Mouse (Mus musculus) left cerebral cortex, postnatal 25 days (tissue): ENCODE data around the gene Acp6. TPM values are rescaled to one million over a fixed set of nuclear protein-coding genes. Genes with fewer than 3 reads are reported as not detected.
A peak's percentile ranks its signal among the peaks of the same experiment; 100 is the strongest.
"Not testable (repeated sequence)": the region's sequence is repeated elsewhere in the genome, so short reads cannot be mapped to it uniquely, and the experiment has no call there.

Experiments used
- DNase-seq, 2 experiments: peaks; one replicate each; pipeline ENCODE4 v3.0.0; 2022; ENCODE audit warnings: low spot score in 2 of 2, mixed read lengths in 1 of 2
- intact Hi-C: fragments of 180-260 bp; cut with DNase I; formaldehyde crosslinking; loops from one replicate; pipeline ENCODE4 v1.15.1; 2025
- total RNA-seq, 2 experiments: library from RNA; stranded (reverse); gene quantifications; 2 replicates each; pipeline ENCODE4 v1.2.3; 2021

Acp6 gene
- 10 to 100 TPM; 18.5 to 24.9 TPM for total RNA-seq

- DNase-seq, result peak; percentile 89 to 95
- intact Hi-C loops, result no loop called here
Observed at GRCm38 (mm10) chr3:97158611-97159508, at the start of gene Acp6. Gene Acp6, plus strand, starts transcription at chr3:97158777.

DNA sequence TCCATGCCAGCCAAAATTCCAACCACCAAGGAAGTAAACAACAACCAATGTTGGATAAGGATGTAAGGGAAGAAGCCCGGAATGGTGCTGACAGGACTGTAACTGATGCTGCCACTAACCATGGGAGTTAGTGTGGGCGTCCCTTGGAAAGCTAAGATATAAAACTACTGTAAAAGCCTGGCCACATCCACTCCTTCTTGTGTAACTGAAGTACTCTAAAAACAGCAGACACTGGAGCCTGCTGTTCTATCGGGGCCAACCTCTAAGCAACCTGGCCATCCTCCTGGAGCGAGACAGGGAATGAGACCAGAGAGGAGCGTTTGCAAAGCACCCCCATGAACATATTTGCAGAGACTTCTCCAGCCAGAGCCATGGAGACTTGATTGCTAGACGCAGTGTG is 41.1 kb upstream of the Acp6 start:
- intact Hi-C loops, result loop anchor here (10.0 kb wide), 1 partner anchor 237 kb away; no protein-coding TSS in a partner anchor
- peak in 1 of 2 experiments; percentile 2 for DNase-seq

GRCm38 (mm10) chr3:97118313-97118712 is 40.3 kb upstream of the Acp6 start:
- intact Hi-C loops, result loop anchor here (10.0 kb wide), 1 partner anchor 236 kb away; no protein-coding TSS in a partner anchor
- DNase-seq, result no peak

DNA sequence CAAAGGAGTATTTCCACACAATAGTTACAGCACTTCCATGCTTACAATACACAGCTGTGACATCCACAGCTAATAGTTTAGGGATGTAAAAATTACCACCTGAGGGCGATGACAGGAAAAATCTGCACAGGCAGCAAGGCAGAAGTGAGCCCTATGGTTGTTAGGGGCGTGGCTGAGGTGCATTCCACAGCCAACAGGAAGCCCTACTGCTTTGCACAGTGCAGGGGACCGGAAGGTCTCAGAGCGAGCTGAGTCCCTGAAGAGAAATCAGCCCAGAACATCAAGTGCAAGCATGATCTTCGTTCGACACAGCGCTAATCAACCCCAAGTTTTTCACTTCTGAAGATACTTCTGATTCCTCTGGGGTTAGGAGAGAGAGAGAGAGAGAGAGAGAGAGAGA is 34.4 kb upstream of the Acp6 start:
- intact Hi-C loops, result no loop called here

GRCm38 (mm10) chr3:97129410-97129809 is 29.2 kb upstream of the Acp6 start:
- intact Hi-C loops, result no loop called here

More for the DNA sequence above, 34.4 kb upstream of the Acp6 start:
- no peak for DNase-seq

DNA sequence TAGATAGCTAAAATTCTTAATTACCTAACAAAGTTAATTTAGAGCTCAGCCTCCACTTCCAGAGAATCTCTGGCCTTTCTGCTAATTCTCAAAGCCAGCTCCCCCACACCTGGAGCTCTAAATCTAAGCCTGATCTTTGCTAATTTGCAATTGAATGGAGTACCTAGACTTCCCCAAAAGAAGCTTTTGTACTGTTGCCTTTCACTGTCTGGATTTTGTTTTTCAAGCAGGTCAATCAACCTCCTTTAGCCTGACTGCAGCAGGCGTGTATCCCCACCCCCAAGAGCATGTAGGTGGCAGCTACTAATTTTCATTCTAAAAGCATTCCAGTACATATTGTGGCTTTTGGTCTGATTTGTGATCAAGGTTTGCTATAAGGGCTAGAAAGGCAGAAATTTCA is 20.9 kb upstream of the Acp6 start:
- intact Hi-C loops, DNase-seq: not testable (repeated sequence)

More at GRCm38 (mm10) chr3:97129410-97129809, 29.2 kb upstream of the Acp6 start:
- no peak for DNase-seq

GRCm38 (mm10) chr3:97151092-97151491 is 7.5 kb upstream of the Acp6 start:
- intact Hi-C loops, result no loop called here
- no peak for DNase-seq

DNA sequence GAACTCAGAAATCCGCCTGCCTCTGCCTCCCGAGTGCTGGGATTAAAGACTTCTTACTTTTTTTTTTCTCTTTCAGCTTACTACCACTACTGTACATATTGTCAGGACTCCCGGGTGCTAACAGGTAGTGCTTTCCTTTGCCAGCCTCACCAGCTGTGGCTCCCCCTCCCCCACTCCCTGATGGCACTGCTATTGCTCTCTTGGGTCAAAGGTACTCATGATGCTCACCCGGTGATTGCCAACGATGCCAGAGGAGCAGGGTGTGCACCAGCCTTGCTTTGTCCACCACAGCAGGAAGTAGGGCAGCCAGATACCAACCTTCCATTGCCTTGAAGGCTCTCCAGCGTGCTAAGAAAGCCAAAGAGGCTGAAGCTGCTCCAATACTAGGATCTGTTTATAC is 2.1 kb upstream of the Acp6 start:
- no peak for DNase-seq
- intact Hi-C loops, result no loop called here

- intact Hi-C loops, result no loop called here
Observed at GRCm38 (mm10) chr3:97157308-97157707, 1.3 kb upstream of the Acp6 start.

GRCm38 (mm10) chr3:97157958-97158599 is 498 bp upstream of the Acp6 start:
- peak; percentile 88 to 94 for DNase-seq
- intact Hi-C loops, result no loop called here

More at GRCm38 (mm10) chr3:97157308-97157707, 1.3 kb upstream of the Acp6 start:
- no peak for DNase-seq

GRCm38 (mm10) chr3:97159509-97159850 is 903 bp downstream of the Acp6 start:
- DNase-seq, result no peak
- intact Hi-C loops, result no loop called here

DNA sequence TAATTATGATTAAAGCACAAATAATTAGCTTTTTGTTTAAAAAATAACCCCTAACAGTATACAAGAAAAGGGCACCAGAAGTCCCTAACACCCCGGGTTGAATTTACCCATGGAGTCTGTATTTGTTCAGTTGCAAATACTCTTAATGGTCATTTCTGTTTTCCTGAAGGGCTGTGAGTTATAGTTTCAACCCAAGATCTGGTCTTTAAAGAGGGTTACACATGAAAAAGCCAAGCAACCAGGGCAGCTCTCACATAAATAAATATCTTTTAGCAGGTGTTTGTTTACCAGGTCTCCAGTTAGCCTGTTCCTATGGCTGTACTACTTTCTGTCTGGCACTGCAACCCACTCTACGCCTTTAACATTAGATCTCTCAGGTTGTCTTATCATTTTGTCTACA is 1.4 kb downstream of the Acp6 start:
- intact Hi-C loops, result no loop called here
- DNase-seq, result no peak

GRCm38 (mm10) chr3:97160908-97161307 is 2.3 kb downstream of the Acp6 start:
- DNase-seq, result peak; percentile 38 to 83
- intact Hi-C loops, result no loop called here

DNA sequence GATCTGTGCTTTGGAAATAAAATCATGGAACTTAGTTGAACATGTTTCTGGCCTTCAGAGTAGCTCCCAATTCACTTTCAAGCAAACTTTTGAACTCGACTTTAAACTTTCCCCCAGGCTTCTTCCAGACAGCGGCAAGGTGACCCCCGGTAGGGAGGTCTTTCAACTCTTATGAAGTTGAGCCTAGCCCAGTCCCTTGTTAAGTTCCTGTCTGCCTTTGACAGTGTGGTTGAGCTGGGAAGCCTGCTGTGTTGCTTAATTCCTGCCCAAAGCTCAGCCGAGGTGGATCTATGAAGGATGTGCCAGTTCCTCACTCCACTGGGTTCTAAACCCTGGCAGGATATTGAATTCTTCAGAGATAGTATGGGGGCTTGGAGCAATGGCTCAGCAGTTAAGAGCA is 3.2 kb downstream of the Acp6 start:
- intact Hi-C loops, result no loop called here
- DNase-seq, result no peak

DNA sequence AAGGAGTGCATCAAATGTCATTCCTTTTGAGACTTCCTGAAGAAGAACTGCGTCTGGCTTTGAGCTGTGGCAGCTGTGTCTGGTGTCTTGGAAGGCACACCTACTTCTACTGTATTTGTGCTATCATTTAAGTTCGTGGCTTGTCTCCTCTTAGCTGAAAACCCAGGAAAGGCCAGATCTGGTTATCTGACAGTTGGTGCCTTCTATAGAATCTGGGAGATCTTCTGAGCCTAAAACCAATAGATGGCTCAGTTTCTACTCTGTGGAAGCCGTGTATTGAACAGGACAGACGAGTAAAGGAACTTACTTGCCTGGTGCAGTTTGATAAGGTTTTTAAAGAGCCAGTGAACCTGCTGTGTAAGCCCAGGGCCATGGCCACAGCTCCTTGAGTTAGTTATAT is 5.9 kb downstream of the Acp6 start:
- intact Hi-C loops, result no loop called here
- no peak for DNase-seq

DNA sequence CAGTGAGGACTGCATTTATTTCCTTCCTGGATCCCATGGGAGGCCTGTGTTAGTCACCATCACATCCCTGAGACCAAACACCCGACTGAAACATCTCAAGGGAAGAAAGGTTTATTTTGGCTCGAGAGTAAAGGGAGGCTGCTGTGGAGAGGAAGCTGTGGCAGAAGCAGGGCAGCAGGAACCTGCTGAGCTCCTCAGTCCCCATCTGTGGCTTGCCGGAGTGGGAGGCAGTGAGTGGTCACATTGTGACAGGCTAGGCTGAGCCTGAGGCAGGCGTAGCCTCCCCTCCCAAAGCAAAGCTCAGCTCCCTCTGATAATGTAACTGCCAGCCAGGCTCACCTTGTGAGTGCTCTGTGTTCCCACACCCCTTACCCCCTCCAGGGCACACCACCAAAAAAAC is 8.5 kb downstream of the Acp6 start:
- intact Hi-C loops, result no loop called here

DNA sequence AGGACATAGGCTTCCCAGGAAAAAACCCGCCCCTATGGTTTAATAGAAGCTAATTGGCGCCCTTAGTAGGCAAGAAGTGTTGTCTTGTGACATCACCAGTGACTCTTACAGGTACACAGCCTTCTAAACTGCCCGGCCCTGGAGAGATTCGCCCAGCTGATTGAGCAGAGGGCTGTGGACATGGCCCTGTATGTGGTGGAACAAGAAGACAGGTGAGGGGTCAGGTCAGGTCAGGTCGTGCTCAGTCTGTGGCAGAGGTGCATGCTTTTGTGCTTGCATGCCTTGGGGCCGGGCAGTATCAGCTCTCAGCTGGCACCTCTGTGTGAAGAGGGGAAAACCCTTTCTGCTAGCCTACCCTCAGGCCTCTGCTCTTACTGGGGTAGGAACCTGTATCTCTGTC is 13.0 kb downstream of the Acp6 start:
- intact Hi-C loops, result no loop called here
- DNase-seq, result no peak

More for the DNA sequence above, 8.5 kb downstream of the Acp6 start:
- DNase-seq, result peak in 1 of 2 experiments; percentile 65

DNA sequence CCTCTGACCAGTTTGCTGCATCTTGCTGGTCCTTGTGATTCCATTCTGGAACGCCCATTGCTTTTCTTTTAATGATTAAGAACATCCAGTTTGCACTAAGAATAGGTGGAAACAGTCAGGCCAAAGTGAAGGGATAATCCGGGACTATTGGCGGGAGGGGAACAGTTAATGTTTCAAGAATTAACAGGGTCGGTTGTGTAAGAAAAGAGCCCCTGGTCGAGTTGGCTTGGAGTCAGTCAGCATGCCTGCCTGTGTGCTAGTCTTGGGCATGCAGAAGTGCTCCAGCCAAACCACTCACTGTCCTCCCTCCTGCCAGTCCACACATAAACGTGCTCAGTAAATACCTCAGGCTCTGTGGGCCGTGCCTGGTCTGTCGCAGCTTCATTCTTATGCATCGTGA is 13.7 kb downstream of the Acp6 start:
- intact Hi-C loops, result no loop called here
- peak in 1 of 2 experiments; percentile 25 for DNase-seq

DNA sequence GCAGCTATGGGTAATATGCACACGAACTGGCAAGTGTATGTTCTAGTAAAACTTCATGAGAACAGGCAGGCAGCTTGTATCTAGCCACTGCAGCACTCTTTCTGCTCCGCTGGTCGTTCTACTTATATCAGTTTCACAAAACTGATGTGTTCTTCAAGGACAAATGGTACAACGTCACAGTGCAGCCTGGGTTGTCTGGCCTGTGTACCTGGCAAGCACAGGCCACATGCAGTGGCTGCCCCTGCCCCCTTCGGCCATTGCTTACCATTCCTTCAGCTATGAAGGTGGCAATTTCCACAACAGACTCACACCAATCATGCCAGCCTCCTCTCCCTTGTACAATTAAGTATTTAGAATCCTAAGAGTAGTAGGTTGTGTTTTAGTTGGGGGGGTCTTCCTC is 14.1 kb downstream of the Acp6 start:
- no peak for DNase-seq
- intact Hi-C loops, result no loop called here

DNA sequence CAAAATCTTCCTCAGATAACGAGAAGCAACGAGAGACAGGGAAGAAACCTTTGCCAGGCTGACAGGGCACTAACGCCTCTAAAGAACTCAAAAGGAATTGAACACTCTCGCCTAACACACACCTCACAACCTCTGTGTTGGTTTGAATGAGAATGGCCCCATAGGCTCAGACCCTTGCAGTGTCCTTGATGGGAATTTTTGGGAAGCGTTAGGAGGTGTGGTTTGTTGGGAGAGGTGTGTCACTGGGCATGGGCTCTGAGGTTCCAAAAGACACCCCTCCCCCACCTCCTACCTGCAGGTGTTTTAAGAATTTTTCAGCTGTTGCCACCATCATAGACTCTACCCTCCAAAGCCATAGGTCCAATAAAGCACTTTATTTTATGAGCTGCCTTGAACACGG is 20.3 kb downstream of the Acp6 start:
- intact Hi-C loops, result no loop called here
- DNase-seq, result no peak

DNA sequence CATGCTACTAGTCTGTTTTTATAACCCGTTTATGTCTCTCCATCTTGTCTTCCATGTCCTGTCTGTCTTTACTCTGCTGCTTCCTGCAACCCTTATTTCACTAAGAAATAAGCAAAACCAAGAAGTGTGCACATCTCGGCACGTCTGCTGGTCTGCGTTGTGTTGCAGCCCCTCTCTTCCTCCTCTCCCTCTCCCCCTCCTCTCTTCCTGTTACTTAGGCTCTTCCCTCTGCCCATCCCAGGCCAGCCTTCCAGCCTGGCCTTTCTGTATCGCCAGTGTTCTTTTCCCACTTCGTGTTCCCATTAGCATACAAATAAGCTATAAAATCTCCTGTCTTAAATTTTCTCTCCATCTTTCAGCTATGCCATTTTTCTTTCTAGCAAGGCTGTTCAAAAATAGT is 21.9 kb downstream of the Acp6 start:
- DNase-seq, result no peak
- intact Hi-C loops, result loop anchor here (10.0 kb wide), 1 partner anchor 404 kb away; no protein-coding TSS in a partner anchor
